Mouse (Mus musculus) ZHBTc4 (cell line): ENCODE measurements around the gene Neurl1a.

ENCODE experiments used
- DNase-seq: peaks from one replicate; pipeline ENCODE4 v3.0.0-alpha.2; 2011; ENCODE audit warnings: low read depth, low spot score

The Neurl1a gene

DNA sequence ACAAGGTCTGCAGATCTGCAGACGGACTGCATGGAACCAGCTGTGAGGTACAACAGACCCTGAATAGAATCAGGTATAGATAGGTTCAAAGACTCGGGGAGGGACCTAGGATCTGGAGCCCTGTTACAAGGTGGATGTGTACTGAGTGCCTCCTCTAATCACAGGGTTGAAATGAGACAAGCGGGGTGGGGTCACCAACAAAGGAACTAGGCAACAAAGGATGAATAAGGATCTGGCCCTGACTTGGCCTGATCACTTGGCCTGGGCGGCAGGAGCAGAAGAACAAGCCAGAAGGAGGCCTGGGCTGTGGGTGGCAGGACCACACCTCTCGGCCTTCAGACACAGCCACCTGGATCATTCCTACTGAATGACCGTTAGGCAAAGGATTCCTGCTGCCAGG is 107.0 kb downstream of the Neurl1a start:
- peak; percentile 80 for DNase-seq

DNA sequence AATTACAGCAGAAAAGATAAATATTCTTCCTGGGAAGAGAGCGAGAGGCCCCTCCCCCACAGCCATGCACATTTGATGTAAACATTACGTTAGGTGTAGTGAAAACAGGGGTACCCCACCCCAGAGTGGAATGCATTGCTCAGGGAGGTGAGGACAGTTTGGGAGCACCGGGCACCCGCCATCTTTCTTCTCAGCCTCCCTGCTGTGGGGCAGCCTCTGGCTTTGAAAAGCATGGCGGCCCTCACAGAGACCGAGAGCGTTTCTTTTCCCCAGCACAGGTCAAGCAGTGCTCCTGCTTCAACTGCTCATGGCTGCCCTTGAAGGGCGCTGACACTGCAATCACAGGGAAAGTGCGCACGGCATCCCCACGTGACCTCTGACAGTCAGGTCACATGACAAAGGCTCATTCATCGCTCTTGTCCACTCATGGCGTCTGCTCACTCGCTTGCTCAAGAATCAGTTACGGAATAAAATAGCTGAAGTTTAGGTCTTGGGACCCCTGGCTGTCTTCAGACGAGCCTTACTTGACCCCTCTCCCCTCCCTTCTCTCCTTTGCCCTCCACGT is 108.3 kb downstream of the Neurl1a start:
- peak; percentile 84 for DNase-seq

DNA sequence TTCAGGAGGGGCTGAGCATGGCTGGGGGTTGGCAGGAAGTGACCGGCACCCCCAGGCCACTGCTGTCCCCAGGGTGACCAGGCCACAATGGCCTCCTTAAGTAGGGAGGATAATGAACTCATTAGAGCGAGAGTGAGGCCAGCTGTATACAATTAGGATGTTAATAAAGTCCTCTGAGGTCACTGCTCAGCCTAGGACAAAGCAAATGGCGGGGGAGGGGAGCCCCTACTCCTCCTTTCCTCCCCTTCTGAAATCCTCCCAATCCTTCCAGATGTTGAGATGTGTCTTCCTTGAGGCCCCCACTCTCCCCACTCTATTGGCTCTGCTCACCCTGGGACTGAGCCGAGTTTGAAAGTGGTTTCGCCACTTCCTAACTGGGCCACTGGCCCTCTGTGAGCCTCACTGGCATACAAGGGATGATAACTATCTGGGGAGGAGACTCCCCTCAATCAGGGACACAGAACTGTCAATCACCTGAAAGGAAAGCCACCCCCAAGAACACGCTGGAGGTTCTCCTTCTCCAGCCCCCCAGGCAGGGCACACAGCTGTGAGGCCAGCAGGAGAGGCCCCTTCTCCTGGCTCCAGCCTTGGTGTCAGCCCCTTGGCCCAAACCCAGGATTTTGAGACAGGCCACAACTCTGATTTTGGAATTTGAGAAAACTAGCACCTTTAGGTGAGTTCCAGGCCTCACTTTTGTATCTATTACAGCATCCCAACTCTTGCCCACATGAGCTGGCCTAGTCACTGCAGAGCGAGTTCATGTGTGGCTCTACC is 112.9 kb downstream of the Neurl1a start:
- no peak for DNase-seq

DNA sequence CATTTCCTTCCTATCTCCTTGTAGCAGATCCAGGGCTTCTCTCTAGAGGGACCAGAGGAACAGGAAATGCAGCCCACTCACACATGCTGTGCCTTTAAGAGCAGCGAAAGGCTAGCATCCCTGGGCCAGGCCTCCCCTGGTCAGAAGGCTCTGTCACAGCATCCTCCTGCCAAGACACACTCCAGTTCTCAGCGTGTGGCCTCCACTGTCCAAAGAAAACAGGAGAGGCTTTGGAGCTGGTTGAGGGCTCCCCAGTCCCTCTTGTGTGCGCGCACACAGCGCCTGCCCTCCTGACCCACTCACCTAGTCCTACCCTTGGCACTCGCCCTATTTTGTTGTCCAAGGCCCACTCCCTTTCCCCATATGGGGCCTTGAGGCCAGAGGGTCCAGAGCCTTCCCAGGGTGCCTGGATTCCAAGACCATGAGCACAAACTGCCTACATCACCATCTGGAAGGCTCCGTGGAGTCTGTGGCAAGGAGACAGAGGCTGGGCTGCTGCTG is 113.9 kb downstream of the Neurl1a start:
- no peak for DNase-seq

DNA sequence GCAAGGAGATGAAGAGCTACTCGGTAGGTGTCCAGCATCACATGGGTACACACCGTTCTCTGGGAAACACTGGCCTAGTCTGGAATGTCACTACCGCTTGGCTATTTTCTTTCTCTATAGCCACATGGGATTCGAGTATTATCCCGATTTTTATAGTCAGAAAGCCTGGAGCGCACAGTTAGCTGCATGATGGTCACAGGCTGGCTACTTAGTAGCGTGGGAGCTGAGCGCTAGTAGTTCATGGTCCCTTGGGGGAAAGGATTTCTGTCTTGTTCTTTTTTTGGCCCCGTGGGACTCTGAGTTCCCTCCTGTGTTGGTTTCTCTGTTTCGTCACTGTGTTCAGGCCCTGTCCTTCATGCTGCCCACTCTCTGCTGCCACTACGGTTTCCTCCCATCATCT is 119.5 kb downstream of the Neurl1a start:
- no peak for DNase-seq

DNA sequence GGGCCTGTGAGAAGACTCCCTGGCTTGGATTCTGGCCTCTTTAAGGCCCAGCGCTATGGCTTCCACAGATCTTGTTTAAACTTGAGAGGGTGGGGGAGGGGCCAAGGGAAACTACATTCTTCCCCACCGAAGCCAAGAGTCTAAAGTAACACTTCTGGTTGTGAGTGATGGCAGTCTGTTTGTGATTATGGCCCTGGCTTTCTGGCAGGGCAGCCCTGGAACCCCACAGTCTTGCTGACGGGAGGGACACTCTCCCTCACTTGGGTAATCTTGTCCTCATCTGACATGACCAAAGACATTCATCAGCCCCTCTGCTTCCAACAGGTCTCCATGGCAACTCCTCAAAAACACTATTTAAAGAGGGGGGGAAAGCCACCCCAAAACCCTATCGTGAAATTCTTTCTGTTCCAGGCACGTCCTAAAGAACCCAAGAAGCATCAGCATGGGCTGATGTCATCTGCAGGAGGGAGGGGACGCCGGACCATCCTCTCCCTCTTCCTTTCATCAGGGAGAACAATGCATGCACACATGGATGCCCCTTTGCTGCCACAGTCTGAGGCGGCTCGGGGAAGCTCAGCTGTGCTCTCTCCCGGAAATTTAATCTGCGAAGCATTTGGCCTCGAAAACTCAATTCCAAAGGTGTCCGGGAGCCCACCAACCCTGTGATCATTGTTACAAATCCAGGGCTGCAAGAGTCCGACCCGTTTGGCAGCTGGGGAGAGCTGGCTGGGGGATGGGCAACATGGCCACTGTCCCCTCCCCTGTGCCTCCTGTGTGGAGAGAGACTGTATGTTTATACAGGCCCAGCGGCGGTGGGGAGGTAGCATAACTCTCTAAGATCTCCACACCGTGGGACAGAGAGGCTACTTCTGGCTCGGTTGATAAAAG is 122.9 kb downstream of the Neurl1a start:
- DNase-seq = no peak

DNA sequence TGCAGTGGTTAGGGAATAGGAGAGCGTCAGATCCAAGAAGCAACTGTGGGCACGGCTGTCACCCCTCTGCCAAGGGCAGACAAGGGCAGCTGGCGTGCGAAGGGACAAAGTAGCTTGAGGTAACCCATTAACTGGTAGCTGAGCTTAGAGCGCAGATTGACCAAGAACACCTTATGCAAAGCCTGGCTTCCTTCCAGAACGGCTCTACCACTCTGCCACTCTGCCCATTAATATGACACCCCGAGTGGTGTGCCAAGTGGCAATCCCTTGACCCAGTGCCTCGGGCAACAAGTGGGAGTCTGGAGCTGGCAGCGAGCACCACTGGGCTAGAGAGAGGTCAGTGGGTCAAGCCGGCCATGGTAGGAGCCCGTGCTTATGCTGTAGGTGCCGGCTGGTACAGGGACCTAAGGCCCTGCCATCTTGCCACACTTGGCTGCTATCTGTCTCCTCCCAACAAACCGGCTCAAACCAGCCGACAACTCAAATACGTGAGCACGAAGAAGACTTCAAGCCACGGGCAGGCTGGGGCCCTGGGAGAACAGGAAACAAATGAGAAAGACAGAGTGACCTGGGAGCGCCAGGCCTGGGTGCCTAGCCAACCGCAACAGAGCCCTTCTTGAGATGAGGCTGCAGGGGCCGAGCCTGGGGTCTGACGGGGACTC is 123.7 kb downstream of the Neurl1a start:
- DNase-seq = peak; percentile 44

DNA sequence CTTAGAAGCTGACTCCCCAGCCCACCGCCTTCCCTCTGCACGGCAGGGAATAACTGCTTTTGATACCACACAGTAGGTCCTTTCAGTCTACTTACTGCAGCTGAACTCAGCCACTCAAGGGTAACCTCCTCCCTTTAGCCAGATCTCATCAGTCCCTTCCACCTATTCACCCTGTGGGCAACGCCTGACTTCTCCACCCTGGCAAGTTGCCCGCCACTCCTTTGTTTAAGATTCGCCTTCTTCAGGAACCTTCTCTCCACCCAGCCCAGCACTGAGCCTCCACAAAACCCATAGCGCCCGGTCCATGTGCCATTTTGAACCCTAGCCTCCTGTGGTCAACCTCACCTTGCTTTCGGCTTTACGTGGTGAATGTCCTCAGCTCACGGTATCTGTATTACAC is 124.5 kb downstream of the Neurl1a start:
- DNase-seq = no peak

DNA sequence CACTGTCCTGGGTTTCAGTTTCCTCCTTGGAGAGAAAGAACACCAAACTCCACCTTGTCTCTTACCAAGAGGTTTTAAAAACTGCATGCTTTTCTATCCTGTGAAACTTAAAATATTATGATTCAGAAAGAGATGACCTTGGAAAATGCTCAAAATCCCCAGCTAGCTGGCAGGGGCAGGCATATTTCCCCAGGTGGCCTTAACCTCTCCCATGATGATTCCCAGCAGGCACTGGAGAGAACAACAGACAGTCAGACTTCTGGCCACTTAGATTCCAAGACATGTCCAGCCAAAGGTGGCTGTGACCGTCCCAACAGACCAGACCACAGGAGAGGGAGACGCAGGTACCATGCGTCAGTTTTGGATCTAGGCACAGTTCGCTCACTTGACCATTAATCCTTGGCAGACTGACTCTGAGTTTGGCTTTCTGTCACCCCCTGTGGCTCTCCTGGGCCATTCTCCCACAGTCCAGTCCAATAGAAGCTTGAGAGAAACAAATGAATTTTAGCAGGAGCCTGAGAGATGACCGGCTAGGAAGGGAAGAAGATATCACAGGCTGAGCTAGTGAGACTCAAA is 125.6 kb downstream of the Neurl1a start:
- no peak for DNase-seq

DNA sequence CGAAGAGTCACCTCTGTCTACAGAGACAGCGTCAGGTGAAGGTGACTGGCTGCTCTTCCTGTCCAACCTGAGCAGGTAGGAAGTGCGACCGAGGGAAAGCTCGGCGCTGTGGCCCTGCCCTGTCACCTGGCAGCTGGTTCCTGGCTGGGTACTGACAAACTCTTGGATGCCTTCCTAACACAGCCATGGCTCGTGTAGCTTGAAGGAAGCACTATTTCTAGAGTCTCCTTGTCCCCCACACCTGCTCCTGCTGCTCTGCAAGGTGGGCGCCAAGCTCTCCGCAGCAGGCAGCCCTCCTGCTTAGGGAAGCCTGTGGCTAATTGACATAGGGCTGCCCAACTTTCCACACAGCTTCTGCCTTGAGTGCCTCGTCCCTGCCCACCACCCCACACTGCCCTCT is 126.8 kb downstream of the Neurl1a start:
- DNase-seq = no peak

DNA sequence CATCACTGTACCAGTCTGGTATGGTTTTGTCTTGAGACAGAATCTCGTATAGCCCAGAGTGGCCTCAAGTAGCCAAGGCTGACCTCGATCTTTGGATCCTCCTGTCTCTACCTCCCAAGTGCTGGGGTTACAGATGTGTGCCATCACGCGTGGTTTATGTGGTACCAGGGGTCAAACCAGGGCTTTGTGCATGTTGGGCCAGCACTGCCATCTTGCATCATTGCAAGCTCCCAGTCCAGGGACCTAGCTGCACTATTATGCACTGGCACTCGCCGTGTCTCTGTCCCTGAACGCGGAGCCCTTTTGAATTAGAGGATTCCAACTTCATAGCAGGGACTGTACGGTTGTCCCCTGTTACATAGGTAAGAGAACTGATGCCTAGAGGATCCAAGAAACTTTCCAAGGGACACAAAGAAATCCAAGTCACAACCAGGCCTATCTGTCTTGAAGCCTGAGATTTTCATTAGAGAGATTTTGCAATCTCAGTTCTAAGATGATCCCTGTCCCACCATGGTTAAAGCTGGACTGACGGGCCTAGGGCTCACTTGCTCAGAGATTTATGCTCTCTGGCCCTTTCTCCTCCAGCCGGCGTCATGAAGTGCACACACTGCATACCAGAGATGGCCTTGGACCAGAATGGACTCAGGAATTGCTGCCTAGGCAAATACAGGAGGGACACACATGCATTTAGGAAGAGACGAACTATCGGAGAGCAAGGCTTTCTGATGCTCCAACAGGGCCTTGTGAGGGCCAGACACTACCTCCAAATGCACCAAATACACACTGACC is 127.7 kb downstream of the Neurl1a start:
- DNase-seq = no peak

DNA sequence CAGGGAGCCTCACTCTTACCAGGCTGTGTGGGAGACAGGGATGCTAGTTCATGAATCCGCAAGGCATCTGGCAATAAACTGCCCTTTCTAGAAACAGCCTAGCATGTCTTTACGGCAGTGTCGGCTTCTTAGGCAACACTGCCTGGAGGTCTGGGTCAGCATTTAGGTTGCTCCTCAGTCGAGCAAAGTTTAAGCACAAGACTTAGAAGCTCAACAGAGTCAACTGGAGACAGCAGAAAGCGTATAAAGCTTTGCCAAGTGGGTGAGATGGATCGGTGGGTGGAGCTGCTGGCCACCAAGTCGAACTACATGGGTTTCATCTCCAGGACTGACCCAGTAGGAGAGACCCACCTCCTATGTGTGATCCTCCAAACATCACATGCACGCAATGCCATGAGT is 128.3 kb downstream of the Neurl1a start:
- DNase-seq = no peak
